Mouse (Mus musculus): ENCODE data around the gene Gm42906. TPM values are rescaled to one million over a fixed set of nuclear protein-coding genes. Genes with fewer than 3 reads are reported as not detected.

The Gm42906 gene
- polyA plus RNA-seq, 1 experiment from 2014 or later: not detected

DNA sequence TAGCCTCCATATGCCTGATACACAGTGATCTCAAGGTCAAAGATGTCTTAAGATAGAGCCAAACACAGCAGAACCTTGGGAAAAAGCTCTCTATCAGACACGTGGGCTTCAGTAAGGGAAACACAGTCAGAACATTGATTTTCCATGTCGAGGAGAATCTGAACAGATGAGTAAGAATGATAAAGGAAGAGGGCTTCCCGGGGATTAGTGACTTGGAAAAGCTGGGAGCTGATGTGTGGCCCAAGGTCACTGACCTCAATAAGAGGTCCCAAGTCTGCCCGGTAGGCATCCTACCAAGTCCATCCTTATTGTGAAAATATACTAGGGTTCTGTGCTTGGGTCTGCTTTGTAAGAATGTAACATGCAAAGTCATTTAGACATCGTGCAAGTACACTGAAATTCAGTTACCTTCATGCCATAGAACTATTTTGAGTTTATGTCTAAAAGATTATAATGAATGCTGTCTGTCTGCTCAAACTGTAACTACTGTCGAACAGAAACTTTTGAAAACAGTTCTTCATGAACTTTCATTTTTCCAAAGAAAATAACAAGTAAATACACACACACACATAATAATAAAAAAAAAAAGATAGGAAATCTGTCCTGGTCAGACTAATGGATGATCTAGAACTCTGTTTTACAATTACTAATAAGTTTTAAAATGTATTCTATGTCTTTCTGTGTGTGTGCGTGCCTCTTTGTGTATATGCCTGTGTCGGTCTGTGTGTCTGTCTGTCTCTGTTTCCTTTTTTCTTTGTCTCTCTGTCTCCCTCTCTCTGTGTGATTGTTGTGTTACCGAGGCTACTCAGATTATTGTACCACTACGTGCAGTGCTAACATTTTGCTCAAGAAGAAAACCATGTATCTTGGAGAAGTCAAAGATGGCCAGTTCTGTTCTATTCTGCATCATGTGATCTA is 322.6 kb downstream of the Gm42906 start:
- no peak overlapping the region for H3K27ac ChIP-seq (ENCODE audit: low read depth)
- no peaks in the 10 kb centered on the region for H3K36me3 ChIP-seq (ENCODE audit: insufficient read depth)
- H3K4me2 ChIP-seq: no peak overlapping the region
- H3K27me3 ChIP-seq (ENCODE audit: insufficient read depth, low read length): no peaks in the 10 kb centered on the region
- no peak for TF ChIP-seq CTCF (IDR thresholded peaks at IDR 0.05; ENCODE audit: low read depth)
- H3K9ac ChIP-seq: no peak overlapping the region
- H3K9me3 ChIP-seq (ENCODE audit: low read depth, low read length): no peaks in the 10 kb centered on the region
- no peak overlapping the region for H3K4me3 ChIP-seq (ENCODE audit: low read depth, low read length)
- no peak for DNase-seq
- no peak for ATAC-seq (ENCODE audit: insufficient read depth)
- 72% methylated on average over 10 of the region's 10 CpGs for WGBS
- H3K4me1 ChIP-seq (ENCODE audit: insufficient read depth): no peaks in the 10 kb centered on the region

DNA sequence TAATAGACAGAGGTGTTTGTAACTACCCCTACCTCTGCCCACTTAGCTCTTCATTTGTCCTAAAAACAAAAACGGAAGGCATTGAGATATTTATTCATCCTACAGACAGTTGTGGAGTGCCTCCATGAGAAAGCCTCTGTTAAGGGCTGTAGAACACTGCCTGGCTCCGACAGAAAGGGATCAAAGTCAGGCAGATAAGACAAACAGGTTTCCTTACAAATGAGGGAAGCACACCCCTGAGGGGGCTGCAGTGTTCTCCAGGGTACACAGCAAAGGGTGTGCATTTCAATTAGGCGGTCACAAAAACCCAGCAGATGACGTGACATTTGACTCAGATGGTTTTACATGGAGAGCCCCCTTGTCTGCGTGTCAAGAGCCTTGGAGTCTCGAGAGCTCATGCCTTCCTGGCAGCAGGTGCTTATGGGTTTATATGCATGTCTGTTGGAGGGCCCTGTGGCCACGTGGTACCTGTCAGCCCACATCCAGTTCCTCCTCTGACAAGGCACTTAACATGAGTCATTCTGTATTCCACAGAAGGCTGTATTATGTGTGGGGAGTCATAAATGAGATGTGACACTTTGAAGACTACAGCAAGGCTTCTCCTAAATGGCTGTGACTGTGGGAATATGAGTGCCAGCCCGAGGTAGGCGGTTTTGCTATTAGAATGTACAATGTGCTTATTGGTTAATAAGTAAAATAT is 323.5 kb downstream of the Gm42906 start:
- Histone ChIP-seq H3K27ac (ENCODE audit: low read depth) (no peak overlapping the region), H3K4me1 (ENCODE audit: insufficient read depth) (no peaks in the 10 kb centered on the region), H3K4me3 (ENCODE audit: low read depth, low read length) (no peak overlapping the region), H3K4me2 (no peak overlapping the region), H3K36me3 (ENCODE audit: insufficient read depth) (no peaks in the 10 kb centered on the region), H3K27me3 (ENCODE audit: insufficient read depth, low read length) (no peaks in the 10 kb centered on the region), H3K9me3 (ENCODE audit: low read depth, low read length) (no peaks in the 10 kb centered on the region), H3K9ac (no peak overlapping the region)
- no peak for TF ChIP-seq CTCF (IDR thresholded peaks at IDR 0.05; ENCODE audit: low read depth)
- no peak for DNase-seq
- 52% methylated on average over 9 of the region's 9 CpGs for WGBS
- ATAC-seq (ENCODE audit: insufficient read depth): peak; percentile 68

DNA sequence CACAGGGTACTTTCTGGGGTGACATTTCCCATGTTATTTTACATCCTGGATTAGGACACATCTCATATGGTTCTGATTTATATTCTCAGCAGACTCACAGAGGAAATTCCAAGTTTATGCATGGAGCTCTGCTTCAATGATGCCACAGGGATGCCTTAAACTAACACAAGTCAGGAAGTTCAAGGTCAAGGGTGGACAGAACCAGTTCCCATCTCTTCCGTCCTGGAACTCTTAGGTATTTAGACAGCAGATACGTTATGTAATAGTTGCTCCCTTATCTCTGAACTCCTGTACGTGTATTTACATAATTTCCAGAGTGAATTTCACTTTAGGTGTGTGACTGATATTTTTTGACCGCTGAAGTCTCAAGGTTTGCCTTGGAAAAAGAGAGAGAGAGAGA is 324.7 kb downstream of the Gm42906 start:
- Histone ChIP-seq H3K9me3 (ENCODE audit: low read depth, low read length) (no peaks in the 10 kb centered on the region), H3K36me3 (ENCODE audit: insufficient read depth) (no peaks in the 10 kb centered on the region), H3K4me1 (ENCODE audit: insufficient read depth) (no peaks in the 10 kb centered on the region), H3K27ac (ENCODE audit: low read depth) (no peak overlapping the region), H3K4me2 (no peak overlapping the region), H3K9ac (no peak overlapping the region), H3K4me3 (ENCODE audit: low read depth, low read length) (no peak overlapping the region), H3K27me3 (ENCODE audit: insufficient read depth, low read length) (no peaks in the 10 kb centered on the region)
- no peak for TF ChIP-seq CTCF (IDR thresholded peaks at IDR 0.05; ENCODE audit: low read depth)
- ATAC-seq (ENCODE audit: insufficient read depth) (no peak), DNase-seq (no peak)
- 36% methylated on average over 4 of the region's 4 CpGs for WGBS

DNA sequence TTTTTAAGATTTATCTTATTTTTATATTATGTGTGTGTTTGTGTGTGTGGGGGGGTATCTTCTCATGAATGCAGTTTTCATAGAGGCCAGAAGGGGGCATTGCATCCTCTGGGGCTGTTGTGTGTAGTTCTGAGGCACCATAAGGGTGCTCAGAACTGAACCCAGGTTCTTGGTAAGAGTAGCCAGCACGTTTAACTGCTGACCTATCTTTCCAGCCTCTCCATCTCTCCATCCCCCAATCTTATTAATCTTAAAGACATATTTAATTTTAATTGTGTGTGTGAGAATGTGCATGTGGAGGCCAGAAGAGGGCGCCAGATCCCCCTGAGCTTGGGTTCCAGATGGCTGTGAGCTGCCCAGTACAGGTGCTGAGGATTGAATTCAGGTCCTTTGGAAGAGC is 325.7 kb downstream of the Gm42906 start:
- Histone ChIP-seq H3K27me3 (ENCODE audit: insufficient read depth, low read length) (no peaks in the 10 kb centered on the region), H3K9ac (no peak overlapping the region), H3K9me3 (ENCODE audit: low read depth, low read length) (no peaks in the 10 kb centered on the region), H3K27ac (ENCODE audit: low read depth) (no peak overlapping the region), H3K4me1 (ENCODE audit: insufficient read depth) (no peaks in the 10 kb centered on the region), H3K4me3 (ENCODE audit: low read depth, low read length) (no peak overlapping the region), H3K36me3 (ENCODE audit: insufficient read depth) (no peaks in the 10 kb centered on the region), H3K4me2 (no peak overlapping the region)
- WGBS: 32% methylated on average over 2 of the region's 2 CpGs
- DNase-seq: no peak
- TF ChIP-seq CTCF (IDR thresholded peaks at IDR 0.05; ENCODE audit: low read depth): peak; percentile 33; the same call in 1 of the 2 replicates
- ATAC-seq (ENCODE audit: insufficient read depth): no peak

DNA sequence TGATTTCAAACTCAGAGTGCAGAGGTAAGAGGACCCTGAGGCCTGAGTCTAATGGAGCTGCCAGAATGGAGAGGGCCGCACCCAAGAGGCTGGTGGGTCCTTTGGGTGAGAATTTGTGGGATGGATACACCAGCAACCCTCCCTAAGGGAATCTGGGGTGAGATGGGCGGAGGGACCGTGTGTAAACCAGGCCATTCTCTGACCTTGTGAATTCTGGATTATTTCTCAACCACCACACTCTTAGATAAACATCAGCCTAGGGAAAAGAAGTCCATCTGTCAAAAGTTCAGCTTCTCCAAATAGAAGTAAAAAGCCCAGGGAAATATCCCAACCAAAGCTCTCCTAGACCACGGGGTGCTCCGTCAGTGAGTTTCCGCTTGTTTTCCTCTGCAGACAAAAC is 332.0 kb downstream of the Gm42906 start:
- Histone ChIP-seq H3K4me3 (ENCODE audit: low read depth, low read length) (no peak overlapping the region), H3K9me3 (ENCODE audit: low read depth, low read length) (no peaks in the 10 kb centered on the region), H3K27ac (ENCODE audit: low read depth) (no peak overlapping the region), H3K36me3 (ENCODE audit: insufficient read depth) (peaks cover 5% of the 10 kb centered on the region), H3K4me2 (no peak overlapping the region), H3K4me1 (ENCODE audit: insufficient read depth) (0 out of 2 replicates have a peak, but pooled peaks cover 2% of the 10 kb centered on the region), H3K9ac (no peak overlapping the region), H3K27me3 (ENCODE audit: insufficient read depth, low read length) (no peaks in the 10 kb centered on the region)
- TF ChIP-seq CTCF (IDR thresholded peaks at IDR 0.05; ENCODE audit: low read depth): no peak
- WGBS: 70% methylated on average over 6 of the region's 6 CpGs
- DNase-seq: peak; percentile 33
- ATAC-seq (ENCODE audit: insufficient read depth): 0 out of 2 replicates have a peak, but pooled peaks have one; percentile 31

DNA sequence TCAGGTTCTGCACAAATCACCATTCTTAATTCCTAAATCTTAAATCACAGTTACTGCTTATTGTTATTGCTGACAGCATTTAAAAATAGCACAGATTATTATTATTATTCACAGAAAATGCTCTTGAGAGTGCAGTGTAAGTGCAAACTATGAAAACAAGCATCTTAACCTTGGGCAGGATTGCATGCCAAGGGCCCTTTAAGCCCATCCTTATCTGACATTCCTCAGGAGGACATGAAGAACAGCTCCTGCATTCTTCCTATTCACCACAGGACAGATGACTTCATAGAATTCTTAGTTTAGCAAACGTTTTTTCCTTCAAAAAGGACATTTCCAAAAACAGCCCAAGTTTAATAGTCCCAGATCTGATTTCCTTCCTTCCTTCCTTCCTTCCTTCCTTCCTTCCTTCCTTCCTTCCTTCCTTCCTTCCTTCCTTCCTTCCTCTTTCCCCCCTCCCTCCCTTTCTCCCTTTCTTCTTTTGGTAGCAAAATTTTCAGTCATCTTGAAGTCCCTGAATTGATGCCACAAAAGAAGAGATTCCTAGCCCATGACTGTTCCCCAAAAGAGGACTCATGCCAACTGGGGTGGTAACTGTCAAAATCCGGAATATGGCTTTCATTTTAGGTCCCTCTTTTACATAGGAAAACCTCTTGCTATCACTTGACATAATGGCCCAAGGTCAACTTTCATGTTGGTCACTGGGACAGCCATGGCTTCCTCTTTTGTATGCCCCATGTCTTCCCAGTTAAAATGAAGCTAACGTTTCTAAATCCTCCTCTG is 334.9 kb downstream of the Gm42906 start:
- no peak for ATAC-seq (ENCODE audit: insufficient read depth)
- WGBS: 52% methylated on average over 3 of the region's 3 CpGs
- no peak for TF ChIP-seq CTCF (IDR thresholded peaks at IDR 0.05; ENCODE audit: low read depth)
- DNase-seq: no peak
- 0 out of 2 replicates have a peak, but pooled peaks cover 2% of the 10 kb centered on the region for H3K4me1 ChIP-seq (ENCODE audit: insufficient read depth)
- no peak overlapping the region for H3K27ac ChIP-seq (ENCODE audit: low read depth)
- H3K9me3 ChIP-seq (ENCODE audit: low read depth, low read length): no peaks in the 10 kb centered on the region
- H3K4me2 ChIP-seq: no peak overlapping the region
- H3K9ac ChIP-seq: no peak overlapping the region
- no peaks in the 10 kb centered on the region for H3K27me3 ChIP-seq (ENCODE audit: insufficient read depth, low read length)
- no peak overlapping the region for H3K4me3 ChIP-seq (ENCODE audit: low read depth, low read length)
- H3K36me3 ChIP-seq (ENCODE audit: insufficient read depth): peaks cover 5% of the 10 kb centered on the region

Measured in lung, embryonic 14.5 days (tissue).